Mouse (Mus musculus) heart, embryonic 11.5 days (tissue): ENCODE measurements at regions not wholly inside any gene's neighbourhood (a gene's known extent, or its start where the extent isn't known, plus 50 kb on each side); places are given as distances from the start of the nearest gene placed in this dataset.

Source experiments
- ATAC-seq: fragments of 200-750 bp; cut with Nextera tagmentation; replicated peaks from 2 replicates; pipeline ENCODE4 v1.8.0; 2017; ENCODE audit warnings: moderate library complexity; ENCODE audit not compliant: insufficient number of reproducible peaks, low FRiP score, low TSS enrichment
- H3K27ac ChIP-seq: fragments of 300-500 bp; sonication (generic); 2 replicates; pipeline ENCODE4 v1.5.1; 2014; ENCODE audit warnings: mild to moderate bottlenecking, low read depth, low read length
- H3K27me3 ChIP-seq: fragments of 300-500 bp; sonication (generic); 2 replicates; pipeline ENCODE4 v1.6.1; 2014; ENCODE audit warnings: mild to moderate bottlenecking, low read length, mixed read lengths; ENCODE audit not compliant: control insufficient read depth, insufficient read depth
- H3K36me3 ChIP-seq: fragments of 300-500 bp; sonication (generic); 2 replicates; pipeline ENCODE4 v1.6.1; 2014; ENCODE audit warnings: mild to moderate bottlenecking, low read length, moderate library complexity, mixed read lengths; ENCODE audit not compliant: control insufficient read depth, insufficient read depth
- H3K4me1 ChIP-seq: fragments of 300-500 bp; sonication (generic); 2 replicates; pipeline ENCODE4 v1.6.1; 2014; ENCODE audit warnings: low read length; ENCODE audit not compliant: control insufficient read depth, insufficient read depth
- H3K4me2 ChIP-seq: fragments of 300-500 bp; sonication (generic); 2 replicates; pipeline ENCODE4 v1.6.1; 2014; ENCODE audit warnings: mild to moderate bottlenecking, moderate library complexity
- H3K4me3 ChIP-seq: fragments of 300-500 bp; sonication (generic); 2 replicates; pipeline ENCODE4 v1.5.1; 2014; ENCODE audit warnings: low read depth, low read length
- H3K9ac ChIP-seq: fragments of 300-500 bp; sonication (generic); 2 replicates; pipeline ENCODE4 v1.6.1; 2014; ENCODE audit warnings: mild to moderate bottlenecking, low read depth, low read length, moderate library complexity
- H3K9me3 ChIP-seq: fragments of 300-500 bp; sonication (generic); replicated peaks from 2 replicates; pipeline ENCODE4 v1.6.1; 2016; ENCODE audit warnings: low read length; ENCODE audit not compliant: control insufficient read depth
- WGBS: fragments of 180-500 bp; shearing (Covaris S2); extraction: QIAGEN DNeasy Blood & Tissue Kit; methylation state at CpG from one replicate; pipeline ENCODE4 v1.1.7; 2014; ENCODE audit not compliant: insufficient replicate concordance; 5-methylcytosine and 5-hydroxymethylcytosine counted together

GRCm38 (mm10) chr13:42589136-42589535 lies 91.3 kb upstream of the Phactr1 start:
- H3K27ac ChIP-seq = no peak overlapping the region
- H3K9me3 ChIP-seq = no peaks in the 10 kb centered on the region
- H3K27me3 ChIP-seq = no peaks in the 10 kb centered on the region
- ATAC-seq = no peak
- 74% methylated on average over 2 of the region's 2 CpGs for WGBS
- no peak overlapping the region for H3K4me3 ChIP-seq
- no peak overlapping the region for H3K4me2 ChIP-seq
- no peaks in the 10 kb centered on the region for H3K36me3 ChIP-seq
- H3K4me1 ChIP-seq = 0 out of 2 replicates have a peak, but pooled peaks cover 3% of the 10 kb centered on the region
- no peak overlapping the region for H3K9ac ChIP-seq

- Histone ChIP-seq H3K9me3 (no peaks in the 10 kb centered on the region), H3K27me3 (no peaks in the 10 kb centered on the region), H3K9ac (no peak overlapping the region), H3K36me3 (no peaks in the 10 kb centered on the region), H3K27ac (no peak overlapping the region), H3K4me3 (no peak overlapping the region), H3K4me2 (no peak overlapping the region), H3K4me1 (0 out of 2 replicates have a peak, but pooled peaks cover 3% of the 10 kb centered on the region)
- 66% methylated on average over 5 of the region's 5 CpGs for WGBS
- ATAC-seq = no peak
Observed at GRCm38 (mm10) chr13:42589607-42590006, 90.8 kb upstream of the Phactr1 start.

DNA sequence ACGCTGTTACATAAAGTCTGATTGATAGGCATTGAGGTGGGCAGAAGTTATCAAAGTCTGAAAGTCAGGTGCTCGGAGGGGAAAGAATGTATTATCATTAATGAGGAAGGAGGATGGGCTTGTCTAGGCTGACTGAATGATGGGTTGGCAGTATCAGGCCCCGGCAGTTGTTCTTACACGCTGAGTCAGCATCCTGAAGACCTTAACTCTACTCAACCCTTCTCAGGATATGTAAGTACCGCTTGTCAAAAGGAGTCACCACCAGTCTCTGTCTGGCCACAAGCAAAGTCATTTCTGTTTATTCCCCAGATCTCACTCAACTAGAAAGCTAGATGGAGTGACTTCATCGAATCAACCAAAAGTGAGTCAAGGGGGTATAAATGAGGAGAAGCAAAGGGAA lies 90.0 kb upstream of the Phactr1 start:
- H3K9me3 ChIP-seq = no peaks in the 10 kb centered on the region
- ATAC-seq = no peak

GRCm38 (mm10) chr13:42592945-42593344 lies 87.5 kb upstream of the Phactr1 start:
- Histone ChIP-seq H3K27ac (no peak overlapping the region), H3K4me2 (no peak overlapping the region), H3K9me3 (no peaks in the 10 kb centered on the region), H3K4me1 (0 out of 2 replicates have a peak, but pooled peaks cover 3% of the 10 kb centered on the region), H3K4me3 (no peak overlapping the region), H3K9ac (no peak overlapping the region), H3K36me3 (no peaks in the 10 kb centered on the region), H3K27me3 (no peaks in the 10 kb centered on the region)
- WGBS = 52% methylated on average over 3 of the region's 3 CpGs
- ATAC-seq = no peak

More for the DNA sequence above, 90.0 kb upstream of the Phactr1 start:
- H3K4me3 ChIP-seq = no peak overlapping the region
- 74% methylated on average over 6 of the region's 6 CpGs for WGBS
- H3K4me1 ChIP-seq = 0 out of 2 replicates have a peak, but pooled peaks cover 3% of the 10 kb centered on the region
- no peak overlapping the region for H3K9ac ChIP-seq
- no peaks in the 10 kb centered on the region for H3K27me3 ChIP-seq
- no peaks in the 10 kb centered on the region for H3K36me3 ChIP-seq
- H3K4me2 ChIP-seq = no peak overlapping the region
- H3K27ac ChIP-seq = no peak overlapping the region

- H3K27me3 ChIP-seq = no peaks in the 10 kb centered on the region
- no peak overlapping the region for H3K4me3 ChIP-seq
- H3K4me2 ChIP-seq = no peak overlapping the region
- H3K36me3 ChIP-seq = no peaks in the 10 kb centered on the region
- 72% methylated on average over 11 of the region's 11 CpGs for WGBS
- no peak for ATAC-seq
- no peaks in the 10 kb centered on the region for H3K9me3 ChIP-seq
- 0 out of 2 replicates have a peak, but pooled peaks cover 3% of the 10 kb centered on the region for H3K4me1 ChIP-seq
- H3K27ac ChIP-seq = no peak overlapping the region
- no peak overlapping the region for H3K9ac ChIP-seq
Observed at GRCm38 (mm10) chr13:42593488-42594170, 86.8 kb upstream of the Phactr1 start.

DNA sequence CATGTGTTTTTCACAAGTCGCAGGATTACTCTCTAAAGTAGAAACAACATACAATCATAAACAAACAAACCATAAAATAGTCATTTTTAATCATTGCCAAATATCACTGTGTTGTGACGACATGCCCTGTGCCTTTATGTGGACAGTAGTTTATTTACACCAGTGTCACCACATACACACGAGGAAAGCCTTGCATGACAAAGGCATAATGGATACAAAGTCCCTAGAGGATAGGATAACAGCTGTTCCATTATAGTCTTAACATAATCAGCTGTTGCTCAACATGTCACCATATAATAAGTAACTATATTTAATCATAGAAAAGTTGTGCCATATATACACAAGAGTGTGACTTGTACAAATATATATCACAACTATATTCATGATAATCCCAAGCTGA lies 85.2 kb upstream of the Phactr1 start:
- no peaks in the 10 kb centered on the region for H3K27me3 ChIP-seq
- H3K4me2 ChIP-seq = no peak overlapping the region
- no peak overlapping the region for H3K4me3 ChIP-seq
- 69% methylated on average over 3 of the region's 3 CpGs for WGBS
- H3K36me3 ChIP-seq = no peaks in the 10 kb centered on the region
- no peak for ATAC-seq
- no peak overlapping the region for H3K27ac ChIP-seq
- no peak overlapping the region for H3K9ac ChIP-seq
- H3K9me3 ChIP-seq = no peaks in the 10 kb centered on the region
- H3K4me1 ChIP-seq = 0 out of 2 replicates have a peak, but pooled peaks cover 3% of the 10 kb centered on the region

GRCm38 (mm10) chr13:42597781-42598180 lies 82.6 kb upstream of the Phactr1 start:
- ATAC-seq = no peak
- H3K4me1 ChIP-seq = 0 out of 2 replicates have a peak, but pooled peaks cover 3% of the 10 kb centered on the region
- H3K4me3 ChIP-seq = no peak overlapping the region
- H3K27ac ChIP-seq = no peak overlapping the region
- no peak overlapping the region for H3K9ac ChIP-seq
- H3K9me3 ChIP-seq = no peaks in the 10 kb centered on the region
- H3K4me2 ChIP-seq = no peak overlapping the region
- 81% methylated on average over 3 of the region's 3 CpGs for WGBS
- H3K27me3 ChIP-seq = no peaks in the 10 kb centered on the region
- H3K36me3 ChIP-seq = no peaks in the 10 kb centered on the region

DNA sequence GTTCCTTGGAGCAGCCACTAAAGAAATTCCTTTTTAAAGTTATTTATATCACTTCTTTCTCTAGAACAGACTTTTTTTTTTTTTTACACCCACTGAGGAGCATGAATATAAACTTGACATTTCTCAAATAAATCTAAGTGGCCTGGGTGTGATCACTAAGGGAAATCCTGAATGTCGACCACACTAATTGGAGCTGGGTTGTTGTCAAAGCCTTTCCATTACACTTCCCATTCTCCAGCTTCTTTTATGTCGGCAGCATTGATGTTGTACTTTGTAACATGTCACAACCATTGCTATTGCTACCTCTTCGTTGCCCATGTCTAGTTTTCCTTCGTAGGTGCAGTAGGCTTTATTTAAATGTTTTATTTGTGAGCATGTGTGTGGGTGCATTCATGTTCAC lies 77.1 kb upstream of the Phactr1 start:
- Histone ChIP-seq H3K9me3 (no peaks in the 10 kb centered on the region), H3K27ac (no peak overlapping the region), H3K4me2 (no peak overlapping the region), H3K27me3 (no peaks in the 10 kb centered on the region), H3K4me1 (no peaks in the 10 kb centered on the region), H3K9ac (no peak overlapping the region), H3K4me3 (no peak overlapping the region), H3K36me3 (no peaks in the 10 kb centered on the region)
- no peak for ATAC-seq
- 76% methylated on average over 4 of the region's 4 CpGs for WGBS

DNA sequence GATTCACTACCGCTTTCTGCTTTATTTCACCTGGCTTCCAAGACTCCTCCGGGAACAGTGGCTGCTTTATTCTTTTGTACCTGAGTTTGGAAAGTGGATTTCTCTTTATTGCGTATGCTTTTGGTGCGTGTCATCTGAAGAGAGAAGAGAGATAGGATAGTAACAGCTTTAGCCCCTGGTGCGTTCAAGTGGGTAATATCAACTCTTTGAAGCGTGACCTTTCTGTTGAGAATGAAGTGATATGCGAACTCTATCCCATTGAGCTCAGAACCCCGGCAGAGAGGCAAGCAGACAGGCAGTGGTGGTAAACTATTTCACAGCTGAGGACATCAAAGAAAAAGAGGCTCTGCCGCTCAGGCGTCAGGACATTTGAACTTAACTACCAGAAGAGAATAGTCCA lies 72.7 kb upstream of the Phactr1 start:
- 41% methylated on average over 10 of the region's 10 CpGs for WGBS

More for the DNA sequence above, 72.7 kb upstream of the Phactr1 start:
- H3K36me3 ChIP-seq = no peaks in the 10 kb centered on the region
- no peak overlapping the region for H3K4me2 ChIP-seq
- H3K9ac ChIP-seq = no peak overlapping the region
- no peaks in the 10 kb centered on the region for H3K27me3 ChIP-seq
- no peak overlapping the region for H3K4me3 ChIP-seq
- ATAC-seq = no peak
- no peaks in the 10 kb centered on the region for H3K9me3 ChIP-seq
- H3K27ac ChIP-seq = no peak overlapping the region
- peaks cover 2% of the 10 kb centered on the region; the same call in 1 of the 2 replicates for H3K4me1 ChIP-seq
